Mouse (Mus musculus) C2C12 (cell line): Measurements from ENCODE around the gene Naxe. TPM values are rescaled to one million over a fixed set of nuclear protein-coding genes. Genes with fewer than 3 reads are reported as not detected.

Experiments used
- H3K27me3 ChIP-seq: one replicate; pipeline ENCODE4 v1.6.1; 2011; ENCODE audit not compliant: control insufficient read depth, insufficient read depth, insufficient read length
- H3K36me3 ChIP-seq: one replicate; pipeline ENCODE4 v1.6.1; 2011; ENCODE audit not compliant: control insufficient read depth, insufficient read depth
- H3K4me3 ChIP-seq: one replicate; pipeline ENCODE4 v1.5.1; 2011; ENCODE audit warnings: mild to moderate bottlenecking, control low read depth; ENCODE audit not compliant: poor library complexity, insufficient read depth, severe bottlenecking
- H3K79me2 ChIP-seq: one replicate; pipeline ENCODE4 v1.6.1; 2011; ENCODE audit not compliant: control insufficient read depth, insufficient read depth
- H3K79me3 ChIP-seq: one replicate; pipeline ENCODE4 v1.6.1; 2011; ENCODE audit warnings: low read depth, control low read depth
- H3ac ChIP-seq: one replicate; pipeline ENCODE3; 2011; ENCODE audit warnings: low read depth; ENCODE audit not compliant: control insufficient read depth, insufficient read length
- CEBPB ChIP-seq: IDR thresholded peaks from one replicate; pipeline ENCODE4 v1.6.1; 2011; ENCODE audit warnings: low read depth, mild to moderate bottlenecking, control low read depth, moderate library complexity
- CTCF ChIP-seq: IDR thresholded peaks from one replicate; pipeline ENCODE4 v1.5.1; 2011; ENCODE audit not compliant: control insufficient read depth, insufficient read depth, insufficient read length
- FOSL1 ChIP-seq: IDR thresholded peaks from one replicate; pipeline ENCODE4 v1.8.0; 2011; ENCODE audit warnings: mild to moderate bottlenecking, low read length; ENCODE audit not compliant: poor library complexity, insufficient read depth, severe bottlenecking
- MAX ChIP-seq: IDR thresholded peaks from one replicate; pipeline ENCODE4 v1.6.1; 2011; ENCODE audit warnings: mild to moderate bottlenecking, control low read depth
- MYOD1 ChIP-seq: IDR thresholded peaks from one replicate; pipeline ENCODE4 v1.6.1; 2011; ENCODE audit warnings: low read depth; ENCODE audit not compliant: control insufficient read depth, insufficient read length
- MYOG ChIP-seq: IDR thresholded peaks from one replicate; pipeline ENCODE4 v1.6.1; 2011; ENCODE audit not compliant: control insufficient read depth, insufficient read length; ENCODE audit errors: extremely low read depth
- USF1 ChIP-seq: IDR thresholded peaks from one replicate; pipeline ENCODE4 v1.6.1; 2011; ENCODE audit warnings: low read depth, mild to moderate bottlenecking, control low read depth, moderate library complexity
- polyA plus RNA-seq: library from polyadenylated mRNA; unstranded; fragments of >200 nt; fragmentation: generic; extraction: Trizol; gene quantifications from one replicate; pipeline ENCODE4 v1.2.1, GENCODE M21; 2012; ENCODE audit warnings: missing spikeins

The Naxe gene
- polyA plus RNA-seq, 1 experiment: 93.6 TPM

DNA sequence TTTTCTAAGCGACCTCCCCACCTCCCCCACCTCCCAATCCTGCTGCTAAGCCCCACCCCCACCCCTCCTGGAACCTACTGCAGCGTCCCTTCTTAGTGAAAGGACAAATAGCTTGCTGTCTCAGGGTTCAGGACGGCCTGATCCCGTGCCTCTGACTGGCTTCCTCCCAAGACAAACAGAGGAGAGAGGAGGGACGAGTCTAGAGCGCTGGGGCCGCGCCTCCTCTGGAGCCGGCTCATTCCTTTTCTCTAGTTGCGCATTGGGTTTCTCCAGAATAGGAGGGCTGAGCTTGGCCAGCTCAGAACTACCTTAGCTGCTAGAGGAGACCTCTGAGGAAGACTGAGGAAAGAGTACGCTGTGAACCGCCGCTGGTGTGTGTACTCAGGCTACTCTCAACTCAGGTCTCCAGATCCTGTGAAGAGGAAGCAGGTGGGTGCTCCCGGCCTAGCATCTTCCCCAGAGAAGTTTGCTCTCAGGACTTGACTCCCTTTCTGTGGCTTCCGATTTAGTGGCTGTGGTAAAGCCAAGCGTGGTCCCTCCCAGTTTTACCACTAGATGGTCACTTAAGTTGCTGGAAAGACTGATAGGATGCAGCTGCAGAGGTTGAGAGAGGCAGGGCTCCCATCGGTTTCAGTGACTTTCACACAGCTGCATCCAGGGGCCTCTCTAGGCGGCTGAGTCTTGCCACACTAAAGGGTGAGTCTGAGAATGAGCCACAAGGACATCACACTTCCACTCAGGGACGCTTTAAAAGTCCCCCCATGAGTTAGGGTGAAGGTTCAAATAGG is 27.5 kb downstream of the Naxe start:
- TF ChIP-seq MYOD1: no peak
- TF ChIP-seq MYOG: no peak
- TF ChIP-seq CEBPB: no peak
- TF ChIP-seq FOSL1: no peak
- no peak for TF ChIP-seq CTCF
- TF ChIP-seq USF1: no peak
- TF ChIP-seq MAX: no peak
- Histone ChIP-seq H3K27me3 (peaks cover 18% of the 10 kb centered on the region), H3ac (no peak overlapping the region), H3K4me3 (no peak overlapping the region), H3K79me2 (no peaks in the 10 kb centered on the region), H3K79me3 (no peaks in the 10 kb centered on the region), H3K36me3 (no peaks in the 10 kb centered on the region)

DNA sequence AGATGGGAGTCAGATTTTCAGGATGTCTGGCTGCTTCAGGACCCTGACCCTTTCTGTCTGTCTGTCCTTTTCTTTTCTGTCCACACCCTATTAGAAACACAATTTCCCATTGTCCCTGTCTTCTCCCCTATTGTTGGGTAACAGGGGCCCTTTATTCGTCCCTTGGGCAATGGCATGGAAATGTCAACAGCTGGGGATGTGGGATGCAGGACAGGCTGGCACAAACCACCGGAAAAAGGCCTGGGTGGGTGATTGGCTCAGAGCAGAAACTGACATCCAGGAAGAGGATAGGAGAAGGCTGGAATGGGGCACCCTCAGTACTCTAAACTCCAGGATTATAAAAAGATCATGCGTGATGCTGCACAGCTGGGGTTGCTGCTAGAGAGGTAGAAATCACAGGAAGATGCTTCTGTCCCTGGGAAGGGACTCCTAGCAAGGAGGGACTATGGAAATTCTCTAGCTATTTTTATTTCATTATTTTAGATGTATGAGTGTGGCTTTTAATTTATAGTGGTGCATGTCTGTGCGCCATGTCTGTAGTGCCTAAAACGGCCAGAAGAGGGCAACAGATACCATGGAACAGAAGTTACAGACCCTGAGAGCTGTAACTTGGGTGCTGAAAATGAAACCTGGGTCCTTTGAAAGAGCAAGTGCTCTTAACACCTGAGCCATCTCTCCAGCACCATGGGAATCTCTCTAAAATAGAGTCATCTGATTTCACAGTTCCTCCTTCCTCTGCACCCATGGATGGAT is 30.7 kb downstream of the Naxe start, which contains the start of gene Hapln2:
Gene Hapln2 (minus strand): TSS at position 150 of the 753 bp plus-strand sequence.
- Histone ChIP-seq H3K79me2 (no peaks in the 10 kb centered on the region), H3K79me3 (no peaks in the 10 kb centered on the region), H3K27me3 (peaks cover 43% of the 10 kb centered on the region), H3K36me3 (no peaks in the 10 kb centered on the region), H3K4me3 (no peak within 1 kb of the TSS), H3ac (no peak within 1 kb of the TSS)
- TF ChIP-seq FOSL1 (no peak), MYOD1 (no peak), MYOG (no peak), USF1 (no peak), CTCF (no peak), CEBPB (no peak), MAX (no peak)

DNA sequence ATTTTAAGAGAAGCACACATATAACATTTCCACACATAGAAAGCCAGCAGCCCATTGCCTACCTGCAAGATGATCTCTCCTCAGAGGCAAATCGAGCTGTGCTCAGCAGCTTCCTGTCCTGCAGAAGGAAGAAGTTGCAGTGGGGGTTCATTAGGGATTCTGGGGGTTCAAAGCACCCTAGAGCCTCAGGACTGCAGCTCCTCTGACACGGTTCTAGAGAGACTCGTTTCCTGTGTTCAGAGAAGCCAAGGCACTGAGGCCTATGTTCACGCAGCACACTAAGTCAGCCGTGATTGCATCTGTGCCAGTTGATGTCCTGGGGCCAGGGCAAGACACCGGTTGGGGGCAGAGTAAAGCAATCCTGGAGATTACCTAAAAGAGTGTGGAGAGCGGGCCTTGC is 31.5 kb downstream of the Naxe start:
- Histone ChIP-seq H3K27me3 (peaks cover 50% of the 10 kb centered on the region), H3K79me3 (no peaks in the 10 kb centered on the region), H3K4me3 (no peak overlapping the region), H3K36me3 (no peaks in the 10 kb centered on the region), H3ac (no peak overlapping the region), H3K79me2 (no peaks in the 10 kb centered on the region)
- no peak for TF ChIP-seq MAX
- no peak for TF ChIP-seq CTCF
- no peak for TF ChIP-seq MYOD1
- TF ChIP-seq CEBPB: no peak

DNA sequence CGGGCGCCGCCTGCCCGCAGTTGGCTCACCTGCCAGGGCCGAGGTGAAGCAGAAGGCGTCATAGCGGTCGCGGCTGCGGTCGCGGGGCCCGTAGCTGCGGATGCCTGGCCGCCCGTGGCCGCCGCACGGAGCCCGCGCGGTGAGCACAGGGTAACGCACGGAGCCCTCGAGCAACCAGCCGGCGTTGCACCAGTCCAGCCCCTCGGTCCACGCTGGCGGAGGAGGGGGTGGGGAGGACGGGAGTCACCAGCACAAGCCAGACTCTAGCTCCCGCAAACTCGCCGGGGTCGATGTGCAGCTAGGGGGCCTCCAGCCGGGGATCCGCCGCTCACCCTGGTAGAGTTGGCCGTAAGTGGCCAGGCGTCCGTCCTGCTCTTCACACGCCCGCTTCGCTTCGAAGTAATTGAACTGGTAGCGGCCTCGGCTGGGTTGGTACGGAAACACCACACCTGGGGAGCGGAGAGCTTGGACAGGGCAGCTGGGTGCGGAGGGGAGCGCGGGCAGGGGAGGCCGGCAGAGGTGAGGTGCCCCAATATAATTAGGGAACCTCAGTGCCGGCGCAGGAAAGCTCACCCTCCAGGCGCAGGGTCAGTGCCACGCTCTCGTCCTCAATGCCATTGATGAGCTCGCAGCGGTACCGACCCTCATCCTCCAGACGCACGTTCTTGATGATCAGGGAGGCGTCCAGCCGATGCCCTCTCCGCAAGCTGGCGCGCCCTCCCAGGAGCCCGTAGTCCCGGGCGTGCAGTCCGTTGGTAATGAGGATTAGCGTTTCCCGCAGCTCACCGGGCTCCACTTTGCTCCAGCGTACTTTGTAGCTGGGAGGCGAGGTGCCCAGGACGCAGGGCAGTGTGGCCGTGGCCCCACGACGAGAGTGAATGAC is 34.9 kb downstream of the Naxe start:
- Histone ChIP-seq H3K79me2 (no peaks in the 10 kb centered on the region), H3K27me3 (peaks cover 46% of the 10 kb centered on the region), H3K4me3 (no peak overlapping the region), H3ac (no peak overlapping the region), H3K79me3 (no peaks in the 10 kb centered on the region), H3K36me3 (no peaks in the 10 kb centered on the region)
- TF ChIP-seq MAX (no peak), MYOD1 (no peak), CTCF (no peak), MYOG (no peak), CEBPB (no peak), USF1 (no peak), FOSL1 (no peak)

DNA sequence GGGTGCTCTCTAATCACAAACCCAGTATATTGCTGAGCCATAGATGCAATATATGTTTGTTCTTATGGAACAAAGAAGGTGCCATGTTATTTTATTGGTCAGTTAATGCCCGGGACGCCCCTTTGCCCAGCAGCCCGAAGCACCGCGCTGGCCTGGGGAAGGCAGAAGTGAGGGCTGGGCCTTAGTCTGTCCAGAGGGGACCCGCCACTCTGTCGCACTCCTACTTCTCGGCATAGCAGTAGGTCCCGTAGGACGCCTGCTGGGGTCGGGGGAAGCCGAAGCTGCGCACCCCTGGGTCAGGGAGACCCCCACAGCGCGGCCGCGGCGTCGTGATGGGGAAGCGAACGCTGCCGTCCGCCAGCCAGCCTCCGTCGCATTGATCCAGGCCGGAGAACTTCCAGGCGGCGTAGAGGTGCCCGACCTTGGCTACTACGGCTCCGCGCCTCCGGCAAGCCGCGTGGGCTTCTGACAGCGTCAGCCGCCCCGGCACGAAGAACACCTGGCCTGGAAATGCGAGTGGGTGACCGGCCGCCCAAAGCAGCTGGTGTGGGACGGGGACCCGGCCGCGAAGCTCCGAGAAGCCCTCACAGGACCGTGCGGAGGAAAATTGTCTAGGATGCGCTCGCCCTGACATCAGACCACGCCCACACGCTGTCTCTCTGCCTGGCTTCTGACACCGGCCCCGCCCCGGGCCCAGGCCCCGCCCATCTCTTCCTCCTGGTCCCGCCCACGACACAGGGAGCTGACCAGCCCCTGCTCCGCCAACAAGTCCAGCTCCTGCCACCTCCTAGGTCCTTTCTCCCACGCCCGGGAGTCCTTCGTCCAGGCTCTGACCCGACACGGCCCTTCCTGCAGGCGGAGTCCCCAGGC is 35.7 kb downstream of the Naxe start:
- no peak overlapping the region for H3ac ChIP-seq
- H3K79me2 ChIP-seq: no peaks in the 10 kb centered on the region
- no peaks in the 10 kb centered on the region for H3K79me3 ChIP-seq
- no peak for TF ChIP-seq FOSL1
- no peak for TF ChIP-seq MYOG
- TF ChIP-seq CTCF: no peak
- TF ChIP-seq USF1: no peak
- TF ChIP-seq MAX: no peak
- no peak for TF ChIP-seq MYOD1
- TF ChIP-seq CEBPB: no peak
- peaks cover 46% of the 10 kb centered on the region for H3K27me3 ChIP-seq
- H3K36me3 ChIP-seq: no peaks in the 10 kb centered on the region
- no peak overlapping the region for H3K4me3 ChIP-seq
